Mouse (Mus musculus): ENCODE data around the gene Gabbr1.

- TF ChIP-seq CTCF (IDR thresholded peaks at IDR 0.05; ENCODE audit: borderline replicate concordance, extremely low read depth, insufficient read depth, insufficient read length) (no peak), POLR2A (IDR thresholded peaks at IDR 0.05; ENCODE audit: borderline replicate concordance, extremely low read depth, insufficient read depth, insufficient read length, poor library complexity, severe bottlenecking) (no peak)
These were observed 52.4 kb downstream of the Gabbr1 start, which contains the start of gene Olfr91 for GRCm38 (mm10) chr17:37098178-37098577.

Data from brain, embryonic 14.5 days (tissue).